Comparison of ENCODE assay signal across 12 mouse cellular contexts in genomic region chr1:69350417-69350816, GRCm38 (mm10).
"Had no signal": no experiment of that assay in that cellular context is flagged by ENCODE, and none has a peak within 500 bp of the region (broad histone marks: within the 10 kb centered on the region; RNA-seq: fewer than 3 reads in every experiment).

No protein-coding gene starts in this region.

- DNase-seq: retina, postnatal 1 day; right cerebral cortex, adult 18-20 months; right cerebral cortex, postnatal 14 days; right cerebral cortex, postnatal 25 days; right cerebral cortex, postnatal 4 days; spleen, adult 18-20 months; thymus, adult 18-20 months; thymus, adult 2 months; thymus, postnatal 14 days; thymus, postnatal 25 days; thymus, postnatal 36 days; thymus, postnatal 4 days had no signal
